Mouse (Mus musculus) WW6 (cell line): Measurements from ENCODE around the gene Icam4.
"Not testable (repeated sequence)": the region's sequence is repeated elsewhere in the genome, so short reads cannot be mapped to it uniquely, and the experiment has no call there.

Experiments
- DNase-seq: peaks from one replicate; pipeline ENCODE4 v3.0.0-alpha.2; 2013; ENCODE audit warnings: low read depth, low spot score

Icam4 gene

GRCm38 (mm10) chr9:21034481-21035085, 5.4 kb downstream of the Icam4 start:
- no peak for DNase-seq

- DNase-seq = no peak
These were observed 6.4 kb downstream of the Icam4 start for GRCm38 (mm10) chr9:21035586-21035985.

GRCm38 (mm10) chr9:21036161-21036560, 7.0 kb downstream of the Icam4 start:
- no peak for DNase-seq

GRCm38 (mm10) chr9:21036666-21037065, 7.5 kb downstream of the Icam4 start:
- no peak for DNase-seq

- DNase-seq = no peak
These were observed 8.3 kb downstream of the Icam4 start for GRCm38 (mm10) chr9:21037481-21037891.

GRCm38 (mm10) chr9:21039779-21040178, 10.6 kb downstream of the Icam4 start:
- DNase-seq = no peak

GRCm38 (mm10) chr9:21041308-21041707, 12.1 kb downstream of the Icam4 start:
- DNase-seq = no peak

GRCm38 (mm10) chr9:21043563-21043962, 14.4 kb downstream of the Icam4 start:
- DNase-seq = no peak

GRCm38 (mm10) chr9:21044785-21045184, 15.6 kb downstream of the Icam4 start:
- DNase-seq = not testable (repeated sequence)

- no peak for DNase-seq
These were observed 16.1 kb downstream of the Icam4 start for GRCm38 (mm10) chr9:21045235-21045634.

GRCm38 (mm10) chr9:21051578-21051977, 22.4 kb downstream of the Icam4 start:
- no peak for DNase-seq

GRCm38 (mm10) chr9:21062928-21063327, 33.8 kb downstream of the Icam4 start:
- DNase-seq = no peak

GRCm38 (mm10) chr9:21067006-21067684, 38.0 kb downstream of the Icam4 start, which contains the start of gene Zglp1:
TSS of gene Zglp1 (minus strand) at chr9:21067093.
- no peak for DNase-seq

- DNase-seq = no peak
These were observed 43.5 kb downstream of the Icam4 start for GRCm38 (mm10) chr9:21072641-21073040.

- DNase-seq = peak; percentile 66
These were observed 44.1 kb downstream of the Icam4 start, which contains the start of the genes Gm49373 and Fdx1l for GRCm38 (mm10) chr9:21073044-21073840. TSS of gene Gm49373 (minus strand) at chr9:21073096. TSS of gene Fdx1l (minus strand) at chr9:21073614.

- no peak for DNase-seq
These were observed 45.0 kb downstream of the Icam4 start for GRCm38 (mm10) chr9:21074173-21074572.

- DNase-seq = no peak
These were observed 46.5 kb downstream of the Icam4 start for GRCm38 (mm10) chr9:21075625-21076024.
